Mouse (Mus musculus): ENCODE measurements around the gene Noxo1.

GRCm38 (mm10) chr17:24671346-24671745 lies 24.7 kb upstream of the Noxo1 start:
- TF ChIP-seq CTCF (IDR thresholded peaks at IDR 0.05; ENCODE audit: borderline replicate concordance, control insufficient read depth, extremely low read depth, insufficient read depth, low read length, poor library complexity) (peak; percentile 17; the same call in 1 of the 2 replicates), POLR2A (IDR thresholded peaks at IDR 0.05; ENCODE audit: control insufficient read depth, extremely low read depth, insufficient read depth, low read length, poor library complexity) (no peak)
